Mouse (Mus musculus) A20 (cell line): ENCODE measurements around the gene Ptpa.
A peak's percentile ranks its signal among the peaks of the same experiment; 100 is the strongest.

ENCODE experiments used
- DNase-seq: peaks from one replicate; pipeline ENCODE4 v3.0.0-alpha.2; 2011; ENCODE audit warnings: low read depth, low spot score

Gene Ptpa

GRCm38 (mm10) chr2:30436809-30437208, 21.0 kb downstream of the Ptpa start:
- no peak for DNase-seq

DNA sequence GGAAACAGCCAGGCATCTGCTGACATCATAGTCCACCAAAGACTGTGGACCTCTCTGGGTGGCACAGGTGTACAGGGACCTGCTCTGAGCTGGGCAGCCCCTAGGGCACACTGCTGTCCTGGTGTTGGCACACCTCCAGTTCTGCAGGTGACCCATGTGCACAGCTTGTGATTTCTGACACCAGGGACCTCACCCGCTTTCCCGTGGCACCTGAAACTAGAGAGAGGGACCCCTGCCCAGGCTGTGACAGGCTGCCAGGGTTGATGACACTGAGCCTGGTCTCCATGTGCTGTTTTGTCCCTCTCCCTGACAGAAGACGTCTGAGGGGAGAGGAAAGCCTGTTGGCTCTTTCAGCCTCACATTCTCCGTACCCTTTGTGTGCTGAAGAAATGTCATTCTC, 22.0 kb downstream of the Ptpa start:
- DNase-seq = no peak

- DNase-seq = no peak
Measured at GRCm38 (mm10) chr2:30439631-30440030, 23.8 kb downstream of the Ptpa start.

GRCm38 (mm10) chr2:30440211-30440700, 24.4 kb downstream of the Ptpa start:
- no peak for DNase-seq

- peak; percentile 77 for DNase-seq
Measured at GRCm38 (mm10) chr2:30440701-30441517, 25.1 kb downstream of the Ptpa start.

- peak; percentile 77 for DNase-seq
Measured at GRCm38 (mm10) chr2:30441518-30442497, 26.0 kb downstream of the Ptpa start.

GRCm38 (mm10) chr2:30442498-30442890, 26.7 kb downstream of the Ptpa start:
- no peak for DNase-seq

- DNase-seq = no peak
Measured at GRCm38 (mm10) chr2:30443281-30443680, 27.4 kb downstream of the Ptpa start.

- no peak for DNase-seq
Measured at GRCm38 (mm10) chr2:30444006-30444405, 28.2 kb downstream of the Ptpa start.

- no peak for DNase-seq
Measured at GRCm38 (mm10) chr2:30444450-30444849, 28.6 kb downstream of the Ptpa start.

DNA sequence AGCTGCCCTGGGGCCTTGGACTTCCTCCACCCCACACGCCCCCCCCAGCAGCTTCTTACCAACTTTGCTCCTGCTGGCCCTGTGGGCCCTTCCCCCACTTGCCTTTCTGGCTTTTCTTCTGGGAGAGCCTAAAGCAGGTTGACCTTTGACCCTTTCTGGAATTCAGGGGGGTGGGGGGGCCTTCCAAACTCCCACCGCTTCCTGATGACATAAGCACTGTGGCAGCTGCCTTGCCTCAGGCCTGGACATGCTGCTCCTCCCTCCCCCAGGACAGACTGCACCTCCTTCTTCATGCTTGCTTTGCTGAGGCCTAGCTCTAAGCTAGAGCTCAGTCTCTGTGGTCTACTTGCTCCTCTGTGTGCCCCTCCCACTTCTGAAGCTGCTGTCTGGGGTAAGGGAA, 29.5 kb downstream of the Ptpa start:
- no peak for DNase-seq

DNA sequence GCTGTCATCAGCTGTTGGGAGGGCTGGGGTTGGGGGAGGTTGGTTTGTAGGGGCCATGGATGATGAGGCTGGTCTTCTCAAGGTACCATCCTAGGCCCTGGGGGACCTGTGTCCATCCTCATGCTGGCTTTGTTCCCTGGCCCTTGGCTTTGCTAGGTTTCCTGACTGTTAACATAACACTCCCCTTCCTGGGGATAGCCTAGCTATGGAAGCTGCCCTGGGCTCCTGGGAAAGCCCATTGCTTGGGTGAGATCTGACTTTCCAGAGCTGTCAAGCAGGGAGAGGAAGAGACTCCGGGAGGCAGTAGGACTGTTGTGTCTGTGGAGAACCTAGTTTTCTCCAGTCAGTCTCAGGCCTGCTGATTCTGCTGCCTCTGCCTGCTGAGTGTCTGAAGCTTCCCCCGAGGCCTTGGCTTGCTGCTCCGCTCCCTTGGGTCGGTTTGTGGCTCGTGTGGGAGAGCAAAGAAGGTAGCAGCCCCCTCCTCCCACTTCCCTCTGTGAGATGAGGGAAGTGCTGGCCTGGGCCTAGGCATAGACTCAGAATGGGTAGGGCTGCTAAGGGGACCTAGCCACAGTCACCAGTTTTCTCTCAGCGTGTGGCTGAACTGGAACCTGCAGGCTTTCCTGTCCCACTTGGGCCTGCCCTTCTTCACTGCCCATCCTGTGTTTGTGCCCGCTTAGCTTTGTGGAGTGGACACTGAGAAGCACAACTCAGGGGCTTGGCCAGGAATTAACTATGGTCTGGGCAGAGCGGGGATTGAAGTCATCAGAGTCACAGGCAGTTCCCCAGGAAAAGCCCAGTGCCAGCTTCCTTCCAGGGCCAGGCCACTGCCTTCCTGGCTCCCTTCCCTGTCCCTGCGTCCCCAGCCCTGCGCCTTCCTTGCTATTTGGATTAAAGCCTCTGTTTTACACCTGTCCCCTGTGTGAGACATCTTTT, 31.3 kb downstream of the Ptpa start:
- DNase-seq = no peak

- no peak for DNase-seq
Measured at GRCm38 (mm10) chr2:30448371-30448770, 32.5 kb downstream of the Ptpa start.

GRCm38 (mm10) chr2:30450530-30450929, 34.7 kb downstream of the Ptpa start:
- DNase-seq = no peak

- DNase-seq = no peak
Measured at GRCm38 (mm10) chr2:30451525-30451924, 35.7 kb downstream of the Ptpa start.

DNA sequence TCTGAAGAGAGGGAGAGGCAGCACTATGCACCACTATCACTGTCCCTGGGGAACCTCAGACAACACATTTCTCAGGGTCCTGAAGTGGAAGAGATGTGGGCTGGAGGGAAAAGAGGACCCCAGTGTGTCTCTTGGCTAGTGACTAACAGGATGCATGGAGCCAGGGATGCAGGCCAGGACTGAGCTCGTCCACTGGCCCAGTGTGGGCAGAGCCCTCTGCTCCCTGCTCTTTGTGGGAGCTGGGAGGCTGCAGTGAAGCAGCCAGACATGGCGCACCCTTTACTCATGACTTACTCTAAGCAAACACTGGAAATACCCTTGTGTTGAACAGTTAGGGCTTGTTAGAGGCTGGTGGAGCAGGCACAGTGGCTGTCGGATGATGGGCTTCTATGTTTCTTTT, 37.7 kb downstream of the Ptpa start:
- DNase-seq = no peak

GRCm38 (mm10) chr2:30454587-30454986, 38.7 kb downstream of the Ptpa start:
- DNase-seq = no peak

DNA sequence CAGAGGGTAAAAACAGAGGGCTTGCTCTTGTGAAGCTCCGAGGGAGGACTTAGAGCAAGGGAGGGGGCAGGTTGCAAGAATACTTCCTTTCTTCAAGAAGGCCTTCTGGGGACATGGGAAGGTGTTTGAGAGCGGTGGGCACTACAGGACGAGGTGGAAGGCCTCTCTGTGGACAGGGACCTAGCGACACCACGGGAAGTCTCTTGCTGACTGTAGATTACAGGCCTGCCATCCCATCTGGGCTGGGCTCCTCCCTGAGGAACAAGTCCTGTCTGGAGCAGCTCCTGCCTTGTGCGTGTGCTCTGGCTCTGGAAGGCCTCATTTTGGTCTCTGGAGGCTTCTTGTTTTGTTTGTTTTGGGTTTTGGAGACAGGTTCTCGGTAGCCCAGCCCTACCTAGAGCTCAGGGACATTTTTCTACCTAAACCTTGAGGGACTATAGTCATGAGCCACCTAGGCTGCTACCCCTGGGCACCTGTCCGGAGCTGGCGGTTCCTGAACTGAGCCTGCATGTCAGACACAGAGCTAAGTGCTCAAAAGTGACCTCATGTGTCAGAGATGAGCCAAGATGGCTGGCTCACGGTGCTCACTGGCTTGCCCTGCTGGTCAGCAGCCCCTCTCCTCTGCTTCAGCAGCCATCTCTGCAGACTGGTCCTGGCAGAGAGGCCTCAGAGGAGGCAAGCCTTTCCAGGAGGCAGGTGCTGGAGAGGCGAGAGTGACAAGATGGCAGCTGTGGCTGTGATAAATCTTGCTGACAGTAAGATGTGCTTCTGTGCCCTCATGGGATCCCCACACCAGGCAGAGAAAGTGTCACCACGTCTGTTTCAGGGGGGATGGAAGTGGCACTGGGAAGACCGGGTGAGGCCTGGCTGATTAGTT, 40.5 kb downstream of the Ptpa start:
- no peak for DNase-seq

GRCm38 (mm10) chr2:30458349-30458748, 42.5 kb downstream of the Ptpa start:
- DNase-seq = peak; percentile 43

DNA sequence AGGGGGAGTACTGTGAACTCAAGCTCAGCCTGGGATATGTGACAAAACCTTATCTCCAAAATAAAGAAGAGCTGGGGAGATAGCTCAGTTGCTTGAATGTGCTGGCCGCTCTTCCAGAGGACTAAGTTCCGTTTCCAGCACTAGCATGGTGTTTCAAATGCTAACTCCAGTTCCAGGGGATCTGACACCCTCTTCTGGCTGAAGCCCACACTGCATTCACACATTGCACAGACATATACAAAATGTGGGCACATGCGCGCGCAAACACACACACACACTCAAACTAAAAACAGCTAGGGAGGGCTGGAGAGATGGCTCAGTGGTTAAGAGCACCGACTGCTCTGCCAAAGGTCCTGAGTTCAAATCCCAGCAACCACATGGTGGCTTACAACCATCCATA, 43.4 kb downstream of the Ptpa start:
- no peak for DNase-seq
